Mouse (Mus musculus) liver, postnatal 0 days (tissue): Measurements from ENCODE around the gene Bach1.

Experiments used
- CTCF ChIP-seq: sonication (generic); IDR thresholded peaks from 2 replicates; pipeline ENCODE4 v1.5.1; 2016; ENCODE audit warnings: antibody characterized with exemption, low read depth
- EP300 ChIP-seq: IDR thresholded peaks from 2 replicates; pipeline ENCODE4 v1.6.1; 2016; ENCODE audit warnings: antibody characterized with exemption, low read depth, mild to moderate bottlenecking

DNA sequence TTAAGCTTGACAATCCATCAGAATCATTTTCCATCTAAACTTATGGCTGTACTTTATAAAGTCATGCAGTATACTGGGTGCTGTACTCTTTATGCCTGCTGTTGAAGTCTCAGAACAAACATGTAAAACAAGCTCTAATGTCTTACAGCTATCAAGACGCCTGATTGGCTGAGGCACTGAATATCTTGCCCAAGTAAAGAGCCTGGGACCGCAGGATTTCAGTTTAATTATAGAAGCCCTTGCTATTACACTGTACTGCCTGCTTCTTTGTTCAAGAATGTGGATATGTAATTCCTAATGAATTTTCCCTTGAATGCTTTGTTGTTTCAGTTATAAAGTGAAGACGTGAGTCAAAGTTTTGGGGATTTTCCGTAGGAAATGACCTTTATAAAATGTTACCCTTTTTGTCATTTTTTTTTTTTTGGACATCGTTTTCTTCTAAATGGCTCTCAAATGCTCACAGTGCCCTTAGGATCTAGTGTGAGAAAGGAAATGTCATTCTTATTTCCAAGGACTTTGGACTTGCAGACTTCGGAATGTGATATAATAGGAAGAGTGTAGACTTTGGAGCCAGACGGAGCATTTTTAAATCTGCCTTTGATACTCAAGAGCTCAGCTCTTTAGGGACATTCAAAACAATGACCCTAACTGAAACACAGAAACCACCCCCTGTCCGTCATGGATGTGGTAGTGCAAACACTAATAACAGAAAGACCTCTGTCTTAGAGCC lies 28.5 kb upstream of the Bach1 start:
- TF ChIP-seq CTCF = no peak
- no peak for TF ChIP-seq EP300
